Comparison of ENCODE assay signal across 9 mouse cellular contexts in genomic region chr10:121374693-121375620, GRCm38 (mm10). TPM values are rescaled to one million over a fixed set of nuclear protein-coding genes. Genes with fewer than 3 reads are reported as not detected.
DNase-seq lines count a peak whose midpoint lies in the region; ATAC-seq and TF ChIP-seq lines count a peak whose summit lies in the region.
"Had no signal": no experiment of that assay in that cellular context is flagged by ENCODE, and none has a peak within 500 bp of the region (broad histone marks: within the 10 kb centered on the region; RNA-seq: fewer than 3 reads in every experiment).

No protein-coding gene starts in this region.

- no peak overlapping the region for H3K27ac ChIP-seq in lung, embryonic 16.5 days (ENCODE audit: low read length)
- no peak overlapping the region for H3K27ac ChIP-seq in liver, embryonic 11.5 days (ENCODE audit: low read depth, low read length)

- H3K4me3 ChIP-seq in lung, embryonic 16.5 days (ENCODE audit: low read length), result no peak overlapping the region
- no peak overlapping the region for H3K4me3 ChIP-seq in lung, adult 2 months (replicated peaks; ENCODE audit: extremely low read depth, low read depth, low read length)
- H3K4me3 ChIP-seq in liver, embryonic 11.5 days (ENCODE audit: low read depth, low read length), result no peak overlapping the region

- no peak overlapping the region for H3K4me2 ChIP-seq in lung, embryonic 16.5 days (ENCODE audit: low read depth, low read length)
- H3K4me2 ChIP-seq in liver, embryonic 11.5 days, result peak overlapping the region; percentile 26; the same call in 1 of the 2 replicates

- no peak for TF ChIP-seq POLR2A in lung, adult 2 months (IDR thresholded peaks at IDR 0.05; ENCODE audit: borderline replicate concordance, extremely low read depth, low read depth, low read length)

- H3K4me1 ChIP-seq in lung, embryonic 16.5 days (replicated peaks; ENCODE audit: control insufficient read depth, insufficient read depth, low read length), result no peaks in the 10 kb centered on the region; the same call in 1 of the 2 replicates
- H3K4me1 ChIP-seq in lung, adult 2 months (ENCODE audit: control insufficient read depth, insufficient read depth, low read length), result 0 out of 2 replicates have a peak, but pooled peaks cover 4% of the 10 kb centered on the region
- peaks cover 7% of the 10 kb centered on the region for H3K4me1 ChIP-seq in liver, embryonic 11.5 days (replicated peaks; ENCODE audit: control insufficient read depth, insufficient read depth, low read length)

- 0 out of 2 replicates have a peak, but pooled peaks cover 2% of the 10 kb centered on the region for H3K9me3 ChIP-seq in lung, embryonic 16.5 days (ENCODE audit: control insufficient read depth, low read length)
- no peaks in the 10 kb centered on the region for H3K9me3 ChIP-seq in liver, embryonic 11.5 days (ENCODE audit: control insufficient read depth, low read length)

- ATAC-seq in lung, embryonic 16.5 days (ENCODE audit: low read depth), result peak; percentile 51
- ATAC-seq in liver, embryonic 11.5 days (replicated peaks; ENCODE audit: low FRiP score), result peak; percentile 75
- ATAC-seq in neutrophil, adult 5-6 weeks (ENCODE audit: extremely low read depth, insufficient number of reproducible peaks, low FRiP score, poor library complexity, severe bottlenecking), result peak; percentile 53

- WGBS in lung, embryonic 16.5 days, result 77% methylated on average over 17 of the region's 17 CpGs
- WGBS in lung, adult 2 months, result 73% methylated on average over 17 of the region's 17 CpGs
- WGBS in liver, embryonic 11.5 days, result 57% methylated on average over 17 of the region's 17 CpGs

- no peaks in the 10 kb centered on the region for H3K27me3 ChIP-seq in lung, embryonic 16.5 days (ENCODE audit: control insufficient read depth, insufficient read depth, low read depth, low read length)
- H3K27me3 ChIP-seq in liver, embryonic 11.5 days (replicated peaks; ENCODE audit: control insufficient read depth, insufficient read depth, low read length), result no peaks in the 10 kb centered on the region

- peaks cover 24% of the 10 kb centered on the region for H3K36me3 ChIP-seq in lung, embryonic 16.5 days (ENCODE audit: control insufficient read depth, insufficient read depth, low read length)
- H3K36me3 ChIP-seq in liver, embryonic 11.5 days (ENCODE audit: control insufficient read depth, insufficient read depth, low read length), result peaks cover 36% of the 10 kb centered on the region

- H3K9ac ChIP-seq in lung, embryonic 16.5 days (ENCODE audit: low read length), result no peak overlapping the region
- H3K9ac ChIP-seq in liver, embryonic 11.5 days (ENCODE audit: low read depth, low read length), result peak overlapping the region; percentile 2; the same call in 1 of the 2 replicates

- intact Hi-C loops in gastrocnemius, postnatal 14 days (cut with DNase I; ENCODE audit: low total_unique reads), result no loop called here

- no peak for TF ChIP-seq CTCF in lung, adult 2 months (IDR thresholded peaks at IDR 0.05; ENCODE audit: insufficient read depth, low read length)

- DNase-seq in gastrocnemius, postnatal 14 days, result peak; percentile 4
- no peak for DNase-seq in gastrocnemius, postnatal 10 days
- DNase-seq in lung, adult 2 months, result no peak
- no peak for DNase-seq in liver, embryonic 11.5 days (ENCODE audit: low spot score)
- no peak for DNase-seq in cerebellum, postnatal 14 days
- DNase-seq in T-cell, adult 2 months (ENCODE audit: low spot score), result no peak
- DNase-seq: adrenal gland, adult 2 months had no signal

RNA-seq across cellular contexts. Expression of gene Gns, which starts 10.1 kb away (rescaled TPM):
- total RNA-seq in gastrocnemius, postnatal 14 days (2021), result 10 to 100 TPM; 35.4 to 36.9 TPM
- 10 to 100 TPM; 43.5 to 57.5 TPM for total RNA-seq in gastrocnemius, postnatal 10 days (2021)
- 38.2 and 38.8 TPM in 2 replicates for polyA plus RNA-seq in lung, embryonic 16.5 days (2015; fragmentation: Nextera tagmentation; extraction: Ambion mirVana)
- polyA plus RNA-seq in lung, adult 2 months (2012; rRNA removed), result 149 and 280 TPM in 2 replicates
- 31.2 and 31.6 TPM in 2 replicates for polyA plus RNA-seq in liver, embryonic 11.5 days (2014; fragmentation: Nextera tagmentation; extraction: Ambion mirVana)
- total RNA-seq in neutrophil, adult 5-6 weeks (2017), result 92.6 and 96.6 TPM in 2 replicates

RNA-seq across cellular contexts. Expression of gene Tbc1d30, which starts 23.9 kb away (rescaled TPM):
- total RNA-seq in gastrocnemius, postnatal 14 days (2021), result under 1 TPM; 0.31 to 0.84 TPM
- total RNA-seq in gastrocnemius, postnatal 10 days (2021), result under 1 TPM; 0.86 to 0.87 TPM
- 2.8 and 3.0 TPM in 2 replicates for polyA plus RNA-seq in lung, embryonic 16.5 days (2015; fragmentation: Nextera tagmentation; extraction: Ambion mirVana)
- polyA plus RNA-seq in lung, adult 2 months (2012; rRNA removed), result 11.4 and 14.1 TPM in 2 replicates
- 0.27 and 0.78 TPM in 2 replicates for polyA plus RNA-seq in liver, embryonic 11.5 days (2014; fragmentation: Nextera tagmentation; extraction: Ambion mirVana)
- total RNA-seq in neutrophil, adult 5-6 weeks (2017), result 0.93 and 1.4 TPM in 2 replicates
